Mouse (Mus musculus): ENCODE results near the gene Ccr8. TPM values are rescaled to one million over a fixed set of nuclear protein-coding genes. Genes with fewer than 3 reads are reported as not detected.

The Ccr8 gene
- not detected for total RNA-seq (2018; cell fraction: chromatin; rRNA removed)
- not detected for total RNA-seq (2018; cell fraction: cytosol; rRNA removed)
- not detected for total RNA-seq (2018; cell fraction: nucleus; rRNA removed)
- polyA plus RNA-seq (2018): not detected in 3 replicates

GRCm38 (mm10) chr9:120091696-120092238 is at the start of gene Ccr8:
Gene Ccr8 (plus strand): TSS chr9:120092114.
- no peak within 1 kb of the TSS for H3K4me3 ChIP-seq (ENCODE audit: inconsistent target)
- H3K27ac ChIP-seq: no peak within 1 kb of the TSS
- H3K79me2 ChIP-seq (ENCODE audit: inconsistent target): no peaks in the 10 kb centered on the region
- 89% methylated on average over 5 of the region's 5 CpGs for WGBS (ENCODE audit: missing documents)
- no peaks in the 10 kb centered on the region for H3K36me3 ChIP-seq (ENCODE audit: inconsistent target)

- 2% methylated on average over 7 of the region's 7 CpGs for WGBS (ENCODE audit: missing documents)
- Histone ChIP-seq H3K4me3 (ENCODE audit: inconsistent target) (no peak overlapping the region), H3K36me3 (ENCODE audit: inconsistent target) (no peaks in the 10 kb centered on the region), H3K27ac (peak overlapping the region; percentile 34), H3K79me2 (ENCODE audit: inconsistent target) (no peaks in the 10 kb centered on the region)
These were observed 48.8 kb upstream of the Ccr8 start for GRCm38 (mm10) chr9:120043115-120043514.

GRCm38 (mm10) chr9:120048495-120048894 is 43.4 kb upstream of the Ccr8 start:
- H3K4me3 ChIP-seq (ENCODE audit: inconsistent target): no peak overlapping the region
- WGBS (ENCODE audit: missing documents): 100% methylated on average over 6 of the region's 6 CpGs
- no peak overlapping the region for H3K27ac ChIP-seq
- no peaks in the 10 kb centered on the region for H3K36me3 ChIP-seq (ENCODE audit: inconsistent target)
- no peaks in the 10 kb centered on the region for H3K79me2 ChIP-seq (ENCODE audit: inconsistent target)

- no peaks in the 10 kb centered on the region for H3K36me3 ChIP-seq (ENCODE audit: inconsistent target)
- no peaks in the 10 kb centered on the region for H3K79me2 ChIP-seq (ENCODE audit: inconsistent target)
- no peak overlapping the region for H3K27ac ChIP-seq
- H3K4me3 ChIP-seq (ENCODE audit: inconsistent target): no peak overlapping the region
- WGBS (ENCODE audit: missing documents): 3% methylated on average over 3 of the region's 3 CpGs
These were observed 42.5 kb upstream of the Ccr8 start for GRCm38 (mm10) chr9:120049407-120049806.

GRCm38 (mm10) chr9:120054545-120055277 is 37.2 kb upstream of the Ccr8 start:
- Histone ChIP-seq H3K36me3 (ENCODE audit: inconsistent target) (no peaks in the 10 kb centered on the region), H3K79me2 (ENCODE audit: inconsistent target) (no peaks in the 10 kb centered on the region), H3K27ac (peak overlapping the region; percentile 19; the same call in 1 of the 2 replicates), H3K4me3 (ENCODE audit: inconsistent target) (no peak overlapping the region)
- 6% methylated on average over 8 of the region's 8 CpGs for WGBS (ENCODE audit: missing documents)

GRCm38 (mm10) chr9:120056201-120056600 is 35.7 kb upstream of the Ccr8 start:
- Histone ChIP-seq H3K79me2 (ENCODE audit: inconsistent target) (no peaks in the 10 kb centered on the region), H3K36me3 (ENCODE audit: inconsistent target) (no peaks in the 10 kb centered on the region), H3K27ac (no peak overlapping the region), H3K4me3 (ENCODE audit: inconsistent target) (no peak overlapping the region)
- whole genome bisulfite sequencing (ENCODE audit: missing documents): 84% methylated on average over 9 of the region's 9 CpGs

- Histone ChIP-seq H3K27ac (peak overlapping the region; percentile 38; the same call in 1 of the 2 replicates), H3K36me3 (ENCODE audit: inconsistent target) (no peaks in the 10 kb centered on the region), H3K79me2 (ENCODE audit: inconsistent target) (no peaks in the 10 kb centered on the region), H3K4me3 (ENCODE audit: inconsistent target) (no peak overlapping the region)
- WGBS (ENCODE audit: missing documents): 4% methylated on average over 3 of the region's 3 CpGs
These were observed 33.2 kb upstream of the Ccr8 start for GRCm38 (mm10) chr9:120058730-120059129.

- 29% methylated on average over 2 of the region's 4 CpGs for WGBS (ENCODE audit: missing documents)
These were observed 27.6 kb upstream of the Ccr8 start for GRCm38 (mm10) chr9:120064317-120064716.

GRCm38 (mm10) chr9:120067609-120068008 is 24.3 kb upstream of the Ccr8 start:
- Histone ChIP-seq H3K4me3 (ENCODE audit: inconsistent target) (no peak overlapping the region), H3K27ac (no peak overlapping the region), H3K79me2 (ENCODE audit: inconsistent target) (peaks cover 6% of the 10 kb centered on the region; the same call in 1 of the 2 replicates), H3K36me3 (ENCODE audit: inconsistent target) (no peaks in the 10 kb centered on the region)
- 86% methylated on average over 2 of the region's 2 CpGs for WGBS (ENCODE audit: missing documents)

More at GRCm38 (mm10) chr9:120064317-120064716, 27.6 kb upstream of the Ccr8 start:
- no peaks in the 10 kb centered on the region for H3K36me3 ChIP-seq (ENCODE audit: inconsistent target)
- H3K27ac ChIP-seq: no peak overlapping the region
- H3K4me3 ChIP-seq (ENCODE audit: inconsistent target): no peak overlapping the region
- H3K79me2 ChIP-seq (ENCODE audit: inconsistent target): peaks cover 6% of the 10 kb centered on the region; the same call in 1 of the 2 replicates

GRCm38 (mm10) chr9:120068047-120068446 is 23.9 kb upstream of the Ccr8 start:
- Histone ChIP-seq H3K79me2 (ENCODE audit: inconsistent target) (peaks cover 6% of the 10 kb centered on the region; the same call in 1 of the 2 replicates), H3K4me3 (ENCODE audit: inconsistent target) (no peak overlapping the region), H3K27ac (peak overlapping the region; percentile 37), H3K36me3 (ENCODE audit: inconsistent target) (no peaks in the 10 kb centered on the region)
- WGBS (ENCODE audit: missing documents): 16% methylated on average over 10 of the region's 10 CpGs

GRCm38 (mm10) chr9:120069779-120070178 is 22.1 kb upstream of the Ccr8 start, which contains the start of gene Cx3cr1:
Gene Cx3cr1 (minus strand): TSS chr9:120069879.
- 80% methylated on average over 11 of the region's 11 CpGs for WGBS (ENCODE audit: missing documents)
- no peaks in the 10 kb centered on the region for H3K36me3 ChIP-seq (ENCODE audit: inconsistent target)
- peak within 1 kb of the TSS; percentile 37 for H3K27ac ChIP-seq
- H3K79me2 ChIP-seq (ENCODE audit: inconsistent target): peaks cover 6% of the 10 kb centered on the region; the same call in 1 of the 2 replicates
- H3K4me3 ChIP-seq (ENCODE audit: inconsistent target): no peak within 1 kb of the TSS

GRCm38 (mm10) chr9:120071251-120071650 is 20.7 kb upstream of the Ccr8 start:
- 80% methylated on average over 2 of the region's 2 CpGs for WGBS (ENCODE audit: missing documents)
- H3K4me3 ChIP-seq (ENCODE audit: inconsistent target): no peak overlapping the region
- peaks cover 6% of the 10 kb centered on the region; the same call in 1 of the 2 replicates for H3K79me2 ChIP-seq (ENCODE audit: inconsistent target)
- no peak overlapping the region for H3K27ac ChIP-seq
- no peaks in the 10 kb centered on the region for H3K36me3 ChIP-seq (ENCODE audit: inconsistent target)

GRCm38 (mm10) chr9:120073169-120073568 is 18.7 kb upstream of the Ccr8 start:
- WGBS (ENCODE audit: missing documents): 13% methylated on average over 3 of the region's 3 CpGs
- no peaks in the 10 kb centered on the region for H3K36me3 ChIP-seq (ENCODE audit: inconsistent target)
- no peak overlapping the region for H3K4me3 ChIP-seq (ENCODE audit: inconsistent target)
- H3K79me2 ChIP-seq (ENCODE audit: inconsistent target): no peaks in the 10 kb centered on the region
- no peak overlapping the region for H3K27ac ChIP-seq

- WGBS (ENCODE audit: missing documents): 91% methylated on average over 7 of the region's 7 CpGs
These were observed 17.4 kb upstream of the Ccr8 start for GRCm38 (mm10) chr9:120074516-120074915.

GRCm38 (mm10) chr9:120078241-120078640 is 13.7 kb upstream of the Ccr8 start:
- H3K36me3 ChIP-seq (ENCODE audit: inconsistent target): no peaks in the 10 kb centered on the region
- WGBS (ENCODE audit: missing documents): 88% methylated on average over 3 of the region's 3 CpGs
- no peak overlapping the region for H3K4me3 ChIP-seq (ENCODE audit: inconsistent target)
- no peaks in the 10 kb centered on the region for H3K79me2 ChIP-seq (ENCODE audit: inconsistent target)
- H3K27ac ChIP-seq: no peak overlapping the region

More at GRCm38 (mm10) chr9:120074516-120074915, 17.4 kb upstream of the Ccr8 start:
- Histone ChIP-seq H3K36me3 (ENCODE audit: inconsistent target) (no peaks in the 10 kb centered on the region), H3K4me3 (ENCODE audit: inconsistent target) (no peak overlapping the region), H3K79me2 (ENCODE audit: inconsistent target) (no peaks in the 10 kb centered on the region), H3K27ac (no peak overlapping the region)
